Mouse (Mus musculus) neural tube, embryonic 14.5 days (tissue): Measurements from ENCODE around the gene Olfr612. TPM values are rescaled to one million over a fixed set of nuclear protein-coding genes. Genes with fewer than 3 reads are reported as not detected.

Source experiments
- microRNA-seq: library from miRNA; unstranded; fragments of <30 nt; microRNA quantifications from one replicate; pipeline ENCODE4, GENCODE M21; 2016
- polyA plus RNA-seq: library from polyadenylated mRNA; unstranded; fragments of >200 nt; fragmentation: Nextera tagmentation; extraction: Ambion mirVana; gene quantifications from 2 replicates; pipeline ENCODE4 v1.2.1, GENCODE M21; 2014

Gene Olfr612
- polyA plus RNA-seq, 1 experiment from 2014 or later: not detected

Small RNA genes within 50 kb of the gene (microRNA-seq; reads per million reads assigned to microRNA genes)
- gene Gm26506: not detected

Other genes starting within 250 kb of the Olfr612 start
- gene Olfr596, start 237.1 kb downstream of the Olfr612 start, polyA plus RNA-seq: not detected in 2 replicates
- not detected in 2 replicates for gene Olfr597, start 226.4 kb downstream of the Olfr612 start, polyA plus RNA-seq
- gene Olfr598, start 219.1 kb downstream of the Olfr612 start, polyA plus RNA-seq: not detected in 2 replicates
- gene Olfr599, start 206.8 kb downstream of the Olfr612 start, polyA plus RNA-seq: not detected in 2 replicates
- not detected in 2 replicates for gene Olfr600, start 193.0 kb downstream of the Olfr612 start, polyA plus RNA-seq
- gene Olfr601, start 180.1 kb downstream of the Olfr612 start, polyA plus RNA-seq: not detected in 2 replicates
- gene Olfr603, start 156.5 kb downstream of the Olfr612 start, polyA plus RNA-seq: not detected in 2 replicates
- not detected in 2 replicates for gene Usp17lc, start 127.6 kb downstream of the Olfr612 start, polyA plus RNA-seq
- not detected in 2 replicates for gene Olfr605, start 97.3 kb downstream of the Olfr612 start, polyA plus RNA-seq
- not detected in 2 replicates for gene Olfr606, start 93.7 kb downstream of the Olfr612 start, polyA plus RNA-seq
- gene Olfr607, start 78.6 kb downstream of the Olfr612 start, polyA plus RNA-seq: not detected in 2 replicates
- gene Olfr608, start 72.8 kb downstream of the Olfr612 start, polyA plus RNA-seq: not detected in 2 replicates
- not detected in 2 replicates for gene Olfr609, start 44.7 kb downstream of the Olfr612 start, polyA plus RNA-seq
- gene Olfr610, start 30.6 kb downstream of the Olfr612 start, polyA plus RNA-seq: not detected in 2 replicates
- gene Olfr611, start 21.9 kb downstream of the Olfr612 start, polyA plus RNA-seq: not detected in 2 replicates
- not detected in 2 replicates for gene Olfr613, start 5.4 kb upstream of the Olfr612 start, polyA plus RNA-seq
- gene Olfr615, start 13.4 kb upstream of the Olfr612 start, polyA plus RNA-seq: not detected in 2 replicates
- gene Olfr616, start 26.4 kb upstream of the Olfr612 start, polyA plus RNA-seq: not detected in 2 replicates
- not detected in 2 replicates for gene Olfr617, start 30.3 kb upstream of the Olfr612 start, polyA plus RNA-seq
- not detected in 2 replicates for gene Olfr618, start 47.4 kb upstream of the Olfr612 start, polyA plus RNA-seq
- not detected in 2 replicates for gene Olfr619, start 57.9 kb upstream of the Olfr612 start, polyA plus RNA-seq
- not detected in 2 replicates for gene Olfr620, start 69.8 kb upstream of the Olfr612 start, polyA plus RNA-seq
- not detected in 2 replicates for gene Olfr622, start 100.0 kb upstream of the Olfr612 start, polyA plus RNA-seq
- gene Olfr623, start 121.0 kb upstream of the Olfr612 start, polyA plus RNA-seq: not detected in 2 replicates
- not detected in 2 replicates for gene Olfr624, start 128.5 kb upstream of the Olfr612 start, polyA plus RNA-seq
- not detected in 2 replicates for gene Olfr625-ps1, start 140.0 kb upstream of the Olfr612 start, polyA plus RNA-seq
- not detected in 2 replicates for gene Olfr243, start 172.0 kb upstream of the Olfr612 start, polyA plus RNA-seq
- not detected in 2 replicates for gene Olfr628, start 187.7 kb upstream of the Olfr612 start, polyA plus RNA-seq
- gene Olfr629, start 202.2 kb upstream of the Olfr612 start, polyA plus RNA-seq: not detected in 2 replicates
- gene Olfr630, start 214.6 kb upstream of the Olfr612 start, polyA plus RNA-seq: not detected in 2 replicates
- gene Olfr69, start 228.9 kb upstream of the Olfr612 start, polyA plus RNA-seq: not detected in 2 replicates
- not detected in 2 replicates for gene Olfr68, start 237.0 kb upstream of the Olfr612 start, polyA plus RNA-seq
- not detected in 2 replicates for gene Olfr67, start 249.1 kb upstream of the Olfr612 start, polyA plus RNA-seq